Mouse (Mus musculus): ENCODE results near the gene Rpl22l1.

DNA sequence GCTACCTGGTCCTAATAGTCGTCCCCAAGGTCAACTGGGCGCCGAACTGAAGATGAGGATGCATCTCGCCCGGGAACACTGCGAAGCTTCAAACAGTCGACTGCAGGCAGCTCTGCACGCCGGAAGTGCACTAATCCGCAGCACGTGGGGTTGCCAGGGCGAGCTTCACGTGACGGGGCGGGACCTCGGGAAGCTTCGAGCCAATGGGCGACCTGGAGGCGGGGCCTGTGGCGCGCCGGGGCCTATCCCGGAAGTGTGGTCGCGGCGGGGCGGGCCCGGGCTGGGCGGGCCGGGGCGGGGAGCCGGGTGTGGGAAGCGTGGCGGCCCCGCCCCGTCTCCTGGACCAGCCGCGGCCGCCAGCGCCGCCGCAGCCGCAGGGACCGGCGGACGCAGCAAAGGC is 24.2 kb upstream of the Rpl22l1 start, which contains the start of gene Eif5a2:
- TF ChIP-seq POLR2A (IDR thresholded peaks at IDR 0.05; ENCODE audit: extremely low read depth, insufficient read depth, low read length), result peak; percentile 30; the same call in 1 of the 2 replicates
- TF ChIP-seq CTCF (IDR thresholded peaks at IDR 0.05; ENCODE audit: extremely low read depth, insufficient read depth, low read length), result no peak

Data from cortical plate, adult 2 months (tissue).